Mouse (Mus musculus) ES-E14 (cell line): ENCODE measurements around the gene Fgd3. TPM values are rescaled to one million over a fixed set of nuclear protein-coding genes. Genes with fewer than 3 reads are reported as not detected.

Experiments used
- DNase-seq: peaks from one replicate; pipeline ENCODE4 v3.0.0-alpha.2; 2013; ENCODE audit warnings: low read depth, low spot score
- H3K27ac ChIP-seq: 2 replicates; pipeline ENCODE4 v1.5.1; 2012; ENCODE audit warnings: low read depth, mild to moderate bottlenecking, low read length, moderate library complexity, mixed read lengths; ENCODE audit not compliant: poor library complexity, insufficient read depth, severe bottlenecking
- H3K36me3 ChIP-seq: 2 replicates; pipeline ENCODE4 v1.6.1; 2012; ENCODE audit warnings: mild to moderate bottlenecking, low read length, moderate library complexity, mixed read lengths; ENCODE audit not compliant: control insufficient read depth, poor library complexity, insufficient read depth, severe bottlenecking
- H3K4me1 ChIP-seq, 2 experiments: fragments of 150-350 bp in 1 of 2; sonication (generic) in 1 of 2; 2 replicates each; pipeline ENCODE4 v1.6.1; 2012; ENCODE audit warnings: low read length in 2 of 2, mild to moderate bottlenecking in 1 of 2, mixed read lengths in 1 of 2; ENCODE audit not compliant: control insufficient read depth in 2 of 2, insufficient read depth in 2 of 2, poor library complexity in 1 of 2
- H3K4me3 ChIP-seq, 2 experiments: fragments of 150-350 bp in 1 of 2; sonication (generic) in 1 of 2; 2 replicates each; pipeline ENCODE4 v1.5.1; 2012; ENCODE audit warnings: low read length in 2 of 2, low read depth in 1 of 2, mild to moderate bottlenecking in 1 of 2, mixed read lengths in 1 of 2; ENCODE audit not compliant: insufficient read depth in 1 of 2, poor library complexity in 1 of 2, severe bottlenecking in 1 of 2
- H3K9ac ChIP-seq: 2 replicates; pipeline ENCODE4 v1.6.1; 2012; ENCODE audit warnings: low read depth, mild to moderate bottlenecking, low read length, mixed read lengths; ENCODE audit not compliant: poor library complexity, insufficient read depth, severe bottlenecking
- H3K9me3 ChIP-seq: fragments of 150-350 bp; sonication (generic); 2 replicates; pipeline ENCODE4 v1.6.1; 2012; ENCODE audit warnings: low read depth, mild to moderate bottlenecking, low read length; ENCODE audit not compliant: control insufficient read depth, insufficient read depth
- CHD2 ChIP-seq: IDR thresholded peaks from 2 replicates; pipeline ENCODE4 v1.6.1; 2014; ENCODE audit warnings: mild to moderate bottlenecking, low read depth, low read length, inconsistent platforms
- HCFC1 ChIP-seq: IDR thresholded peaks from 2 replicates; pipeline ENCODE4 v1.6.1; 2012; ENCODE audit warnings: low read length, inconsistent platforms, borderline replicate concordance; ENCODE audit not compliant: insufficient read depth
- MAFK ChIP-seq: IDR thresholded peaks from 2 replicates; pipeline ENCODE4 v1.6.1; 2014; ENCODE audit warnings: mild to moderate bottlenecking, low read depth, low read length, inconsistent platforms; ENCODE audit not compliant: insufficient read depth
- ZC3H11A ChIP-seq: IDR thresholded peaks from 2 replicates; pipeline ENCODE4 v1.6.1; 2012; ENCODE audit warnings: low read depth, mild to moderate bottlenecking, inconsistent platforms, low read length, borderline replicate concordance
- ZNF384 ChIP-seq: IDR thresholded peaks from 2 replicates; pipeline ENCODE4 v1.6.1; 2012; ENCODE audit warnings: low read depth, low read length, inconsistent platforms
- in situ Hi-C, 2 experiments: fragments of 600-800 bp; cut with MboI; formaldehyde crosslinking; loops; one replicate each; pipeline ENCODE4 v1.15.1; 2025; ENCODE audit warnings: low sequenced_read_pairs in 2 of 2, inconsistent platforms in 1 of 2; ENCODE audit not compliant: unreplicated experiment in 2 of 2
- total RNA-seq: library from RNA; depleted of rRNA; stranded (reverse); fragments of 300-350 nt; gene quantifications from 2 replicates; pipeline ENCODE4 v1.2.3, GENCODE M21; 2012

The Fgd3 gene
- total RNA-seq, 1 experiment: 6.2 TPM

- Histone ChIP-seq H3K9ac (no peak overlapping the region), H3K36me3 (no peaks in the 10 kb centered on the region), H3K27ac (no peak overlapping the region), H3K4me3 (no peak overlapping the region), H3K4me1 (no peaks in the 10 kb centered on the region), H3K9me3 (no peaks in the 10 kb centered on the region)
- TF ChIP-seq ZNF384: no peak
- no peak for TF ChIP-seq CHD2
- TF ChIP-seq HCFC1: no peak
- TF ChIP-seq ZC3H11A: no peak
- TF ChIP-seq MAFK: no peak
- no peak for DNase-seq
- in situ Hi-C loops: no loop called here
These were observed 82.5 kb downstream of the Fgd3 start for GRCm38 (mm10) chr13:49237617-49238016.

DNA sequence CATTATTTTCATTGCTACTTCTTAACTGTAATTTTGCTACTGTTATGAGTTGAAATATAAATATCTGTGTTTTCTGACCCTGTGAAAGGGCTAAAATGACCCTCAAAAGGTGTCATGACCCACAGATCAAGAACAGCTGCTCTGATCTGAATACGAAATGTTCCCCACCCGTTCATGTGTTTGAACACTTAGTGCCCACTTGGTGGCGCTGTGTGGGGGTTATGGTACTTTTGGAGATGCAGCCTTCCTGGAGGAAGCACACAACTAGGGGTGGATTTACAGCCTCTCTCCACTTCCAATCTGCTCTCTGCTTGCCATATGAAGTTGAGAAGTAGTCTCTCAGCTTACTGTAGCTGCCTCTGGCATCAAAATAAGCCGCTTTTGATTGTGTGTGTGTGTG, 85.4 kb downstream of the Fgd3 start:
- no peaks in the 10 kb centered on the region for H3K9me3 ChIP-seq
- no peak overlapping the region for H3K9ac ChIP-seq
- H3K4me1 ChIP-seq: no peaks in the 10 kb centered on the region
- H3K36me3 ChIP-seq: no peaks in the 10 kb centered on the region
- no peak for TF ChIP-seq HCFC1
- TF ChIP-seq ZC3H11A: no peak
- TF ChIP-seq CHD2: no peak
- TF ChIP-seq ZNF384: no peak
- no peak for TF ChIP-seq MAFK
- no peak overlapping the region for H3K27ac ChIP-seq
- no peak overlapping the region for H3K4me3 ChIP-seq
- no peak for DNase-seq
- in situ Hi-C loops: no loop called here

DNA sequence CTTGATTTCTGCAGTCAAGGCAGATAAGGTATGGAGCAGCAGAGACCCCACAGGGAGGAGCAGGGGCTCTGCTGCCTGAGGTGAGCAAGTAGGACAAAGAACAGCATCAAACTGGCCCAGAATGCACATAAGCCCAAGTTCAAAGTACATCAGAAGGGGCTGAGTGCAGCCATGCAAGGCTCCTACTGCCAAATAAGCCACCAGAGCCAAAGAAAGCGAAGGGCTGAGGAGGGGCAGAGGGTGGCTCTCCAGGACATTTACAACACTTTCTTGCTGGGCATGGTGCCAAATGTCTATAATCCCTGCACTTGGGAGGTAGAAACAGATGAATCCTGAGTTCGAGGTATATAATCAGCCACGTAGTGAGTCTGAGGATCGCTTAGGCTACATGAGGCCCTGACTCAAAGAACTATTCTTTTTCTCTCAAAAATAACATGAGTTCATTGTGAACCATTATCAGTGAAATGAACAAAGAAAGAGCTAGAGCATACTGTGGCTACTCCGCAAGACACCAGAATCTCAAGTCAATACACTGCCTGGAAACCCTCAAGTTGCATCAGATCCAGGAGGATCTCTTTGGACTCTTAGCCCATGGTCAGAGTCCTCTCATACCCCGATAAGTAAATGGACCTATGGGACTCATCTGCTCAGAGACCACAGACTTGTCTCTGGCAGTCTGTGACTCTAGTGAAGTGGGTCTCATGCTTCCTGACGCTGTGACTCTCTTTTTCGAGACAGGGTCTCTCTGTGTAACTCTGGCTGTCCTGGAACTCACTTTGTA, 86.1 kb downstream of the Fgd3 start:
- Histone ChIP-seq H3K27ac (no peak overlapping the region), H3K9me3 (no peaks in the 10 kb centered on the region), H3K36me3 (no peaks in the 10 kb centered on the region), H3K4me1 (no peaks in the 10 kb centered on the region), H3K9ac (no peak overlapping the region), H3K4me3 (no peak overlapping the region)
- in situ Hi-C loops: no loop called here
- no peak for DNase-seq
- TF ChIP-seq HCFC1: no peak
- no peak for TF ChIP-seq ZC3H11A
- no peak for TF ChIP-seq CHD2
- TF ChIP-seq MAFK: no peak
- no peak for TF ChIP-seq ZNF384

DNA sequence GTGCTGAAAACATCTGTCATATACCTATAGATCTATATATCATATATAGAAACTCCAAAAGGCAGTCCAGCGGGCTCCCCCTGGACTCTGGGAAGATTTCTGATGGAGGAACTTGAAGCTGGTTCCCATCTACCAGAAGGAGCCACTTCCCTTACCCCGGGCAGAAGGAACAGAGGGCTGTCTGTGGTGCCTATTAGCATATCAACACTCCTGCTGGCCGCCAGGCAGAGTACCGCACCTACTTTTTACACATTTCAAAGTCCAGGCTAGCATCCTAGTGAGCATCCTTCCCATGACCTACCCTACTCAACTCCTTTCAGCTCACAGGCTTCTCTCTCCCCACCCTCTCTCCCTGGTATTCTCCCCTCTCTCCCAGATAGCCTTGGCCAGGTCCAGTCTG, 94.5 kb downstream of the Fgd3 start:
- TF ChIP-seq ZNF384: no peak
- DNase-seq: no peak
- Histone ChIP-seq H3K9ac (no peak overlapping the region), H3K4me3 (no peak overlapping the region), H3K9me3 (no peaks in the 10 kb centered on the region), H3K36me3 (no peaks in the 10 kb centered on the region), H3K4me1 (peaks cover 5% of the 10 kb centered on the region in 2 experiments; a peak in 2 of 4 replicates), H3K27ac (no peak overlapping the region)
- in situ Hi-C loops: no loop called here

DNA sequence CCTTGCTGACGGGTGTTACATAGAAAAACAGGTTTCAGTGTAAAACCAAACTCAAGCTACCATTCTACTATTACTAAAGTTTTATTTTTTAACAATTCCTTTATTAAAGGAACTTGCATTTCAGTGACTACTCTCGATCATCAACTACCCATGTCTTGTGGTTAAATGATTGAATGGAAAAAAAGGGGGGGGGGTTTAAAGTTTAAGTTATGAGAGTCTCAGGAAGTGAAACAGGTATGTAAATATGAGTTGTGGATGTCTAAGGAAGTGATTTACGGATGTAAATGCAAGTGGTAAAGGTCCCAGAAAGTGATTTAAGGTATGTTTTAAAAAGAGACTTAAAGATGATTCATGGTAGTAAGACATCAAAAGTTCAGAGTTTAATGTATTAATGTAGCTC, 95.0 kb downstream of the Fgd3 start:
- TF ChIP-seq ZNF384: no peak
- no peak overlapping the region for H3K4me3 ChIP-seq
- no peaks in the 10 kb centered on the region for H3K36me3 ChIP-seq
- no peak for DNase-seq
- peaks cover 5% of the 10 kb centered on the region in 2 experiments; a peak in 2 of 4 replicates for H3K4me1 ChIP-seq
- no peak overlapping the region for H3K9ac ChIP-seq
- H3K9me3 ChIP-seq: no peaks in the 10 kb centered on the region
- in situ Hi-C loops: no loop called here
- no peak overlapping the region for H3K27ac ChIP-seq
